Mouse (Mus musculus) fat pad, adult 2 months (tissue): ENCODE measurements at regions not wholly inside any gene's neighbourhood (a gene's known extent, or its start where the extent isn't known, plus 50 kb on each side); places are given as distances from the start of the nearest gene placed in this dataset.

Experiments used
- DNase-seq: peaks from one replicate; pipeline ENCODE4 v3.0.0-alpha.2; 2011; ENCODE audit warnings: low read depth, low spot score; ENCODE audit errors: extremely low read depth

DNA sequence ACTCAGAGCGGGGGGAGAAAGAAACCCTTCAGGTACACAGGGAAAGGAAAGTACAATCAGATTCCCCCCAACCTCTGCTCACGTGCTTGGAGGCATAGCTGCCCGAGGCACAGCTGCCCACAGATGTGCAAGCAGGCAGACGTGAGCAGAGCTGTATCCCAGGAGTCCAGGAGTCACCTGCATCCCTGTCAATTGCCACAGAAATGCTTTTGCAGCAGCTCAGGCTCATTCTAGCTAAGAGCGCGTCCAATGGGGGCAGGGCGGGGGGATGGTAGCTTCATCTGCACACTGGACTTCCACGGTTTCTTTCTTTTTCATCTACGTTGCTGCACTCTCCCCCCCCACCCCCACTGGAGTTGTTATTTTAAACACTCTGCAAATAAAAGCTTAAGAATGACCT lies 66.0 kb upstream of the Fat4 start:
- DNase-seq: no peak

DNA sequence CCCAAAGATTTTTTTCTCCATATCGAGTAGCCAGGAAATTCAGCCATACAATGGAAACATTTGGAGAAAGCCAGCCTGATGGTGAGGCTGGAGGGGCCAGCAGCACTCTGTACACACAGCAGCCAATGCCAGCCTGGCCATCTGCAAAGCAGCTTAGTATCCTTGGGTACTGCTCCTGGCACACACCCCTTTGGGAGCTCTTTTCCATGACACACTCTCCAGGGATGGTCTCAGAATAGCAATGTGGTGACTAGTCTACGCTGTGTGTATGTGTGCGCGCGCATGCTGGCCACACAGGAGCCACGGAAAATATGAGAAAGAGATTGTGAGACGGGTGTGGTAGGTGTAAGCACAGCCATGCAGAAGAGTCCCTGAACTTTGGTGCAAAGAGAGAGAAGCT lies 66.4 kb upstream of the Fat4 start:
- DNase-seq: no peak

DNA sequence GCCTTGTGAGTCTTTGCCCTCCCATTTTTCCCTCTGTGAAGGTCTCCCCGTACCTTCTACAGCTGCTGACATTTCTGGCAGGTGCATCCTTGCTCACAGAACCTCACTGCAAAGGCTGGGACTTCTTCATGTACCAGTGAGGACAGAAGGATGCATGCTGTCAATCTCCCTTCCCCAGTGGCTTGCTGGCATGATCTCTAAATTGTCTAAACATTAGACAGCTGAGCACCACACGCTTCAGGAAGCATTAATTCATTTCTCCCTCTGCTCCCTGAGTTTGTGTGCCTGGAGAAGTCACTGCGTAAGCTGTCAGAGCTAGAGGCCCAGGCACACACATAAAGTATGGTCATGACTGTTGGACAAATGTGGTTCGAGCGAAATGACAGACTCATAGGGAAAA lies 69.1 kb upstream of the Fat4 start:
- DNase-seq: no peak

DNA sequence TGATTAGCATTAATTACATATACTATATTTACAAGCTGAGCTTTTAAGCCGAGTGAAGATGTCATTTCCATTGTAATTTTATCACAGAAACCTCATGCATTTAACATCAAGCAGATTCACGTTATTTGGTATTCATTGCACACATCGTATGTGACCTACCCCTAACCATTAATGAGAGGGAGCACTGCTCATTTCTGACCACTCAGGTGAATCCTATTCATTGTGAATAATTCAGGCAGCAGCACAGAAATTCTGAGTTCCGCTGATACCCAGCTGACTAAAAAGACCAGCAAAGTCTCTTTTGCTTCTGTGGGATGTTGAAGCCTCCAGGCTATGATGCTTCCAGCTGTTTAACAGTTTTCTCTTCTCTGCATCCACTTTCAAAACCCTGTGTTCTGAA lies 74.3 kb upstream of the Fat4 start:
- DNase-seq: no peak

DNA sequence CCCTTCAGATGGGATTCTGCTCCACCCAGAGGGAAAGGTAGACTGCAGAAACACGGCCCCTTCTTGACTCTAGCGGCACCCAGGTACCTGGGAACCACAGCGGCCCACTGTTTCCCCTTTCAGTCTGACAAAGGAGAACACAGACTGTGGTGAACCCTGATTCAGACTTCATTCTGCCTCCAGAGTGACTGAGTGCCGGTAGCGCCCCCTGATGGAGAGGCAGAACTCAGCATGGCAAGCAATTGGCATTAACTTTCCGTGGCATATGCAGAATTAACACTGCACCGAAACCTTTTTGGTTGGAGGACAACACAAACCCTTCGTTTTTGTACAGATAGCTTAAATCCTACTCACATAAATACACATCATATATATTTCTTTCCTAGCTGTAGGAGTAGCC lies 75.1 kb upstream of the Fat4 start:
- DNase-seq: no peak

DNA sequence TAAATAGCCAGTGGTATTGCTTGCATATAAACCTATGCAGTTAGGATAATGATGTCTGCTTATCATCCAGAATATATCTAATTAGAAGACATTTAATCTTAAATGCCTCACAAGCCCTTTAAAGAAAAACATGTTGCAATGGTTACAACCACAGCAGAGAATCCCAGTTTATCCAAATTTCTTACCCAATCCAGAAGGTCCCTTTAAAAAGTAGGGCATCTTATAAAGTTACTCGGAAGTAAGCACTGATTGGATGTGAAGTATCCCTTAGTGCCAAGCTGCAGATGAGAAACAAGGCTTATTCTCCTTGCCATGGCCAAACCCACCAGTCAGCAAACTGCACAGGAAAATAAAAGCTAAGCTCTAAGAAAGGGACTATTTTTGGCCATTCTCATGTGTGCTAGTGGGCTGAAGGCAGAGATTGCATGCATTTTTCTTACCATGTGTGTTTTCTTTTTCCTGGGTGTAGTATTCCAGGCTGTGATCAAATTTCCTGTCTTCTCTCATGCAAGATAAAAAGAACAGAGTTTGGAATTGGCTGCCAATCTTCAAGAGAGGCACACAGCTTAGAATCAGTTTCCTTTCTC lies 80.2 kb upstream of the Fat4 start:
- no peak for DNase-seq

DNA sequence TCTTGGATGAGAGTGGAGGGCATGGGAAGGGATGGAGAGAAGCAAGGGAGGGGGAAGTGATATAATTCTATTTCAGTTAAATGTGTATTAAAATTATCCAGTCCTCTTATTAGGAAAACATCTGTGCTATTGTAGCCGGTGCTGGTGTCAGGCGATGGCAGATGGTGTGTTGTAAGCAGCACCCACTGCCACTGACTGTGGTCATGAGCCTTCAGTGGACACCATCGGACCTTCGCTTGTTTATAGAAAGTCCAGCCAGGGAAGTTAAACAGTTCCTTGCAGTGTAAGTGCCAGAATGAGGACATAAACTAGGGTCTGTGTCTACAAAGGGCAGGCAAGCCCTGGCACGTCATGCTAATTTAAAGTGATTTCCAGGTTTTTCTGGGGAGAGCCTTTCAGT lies 80.7 kb upstream of the Fat4 start:
- DNase-seq: no peak

DNA sequence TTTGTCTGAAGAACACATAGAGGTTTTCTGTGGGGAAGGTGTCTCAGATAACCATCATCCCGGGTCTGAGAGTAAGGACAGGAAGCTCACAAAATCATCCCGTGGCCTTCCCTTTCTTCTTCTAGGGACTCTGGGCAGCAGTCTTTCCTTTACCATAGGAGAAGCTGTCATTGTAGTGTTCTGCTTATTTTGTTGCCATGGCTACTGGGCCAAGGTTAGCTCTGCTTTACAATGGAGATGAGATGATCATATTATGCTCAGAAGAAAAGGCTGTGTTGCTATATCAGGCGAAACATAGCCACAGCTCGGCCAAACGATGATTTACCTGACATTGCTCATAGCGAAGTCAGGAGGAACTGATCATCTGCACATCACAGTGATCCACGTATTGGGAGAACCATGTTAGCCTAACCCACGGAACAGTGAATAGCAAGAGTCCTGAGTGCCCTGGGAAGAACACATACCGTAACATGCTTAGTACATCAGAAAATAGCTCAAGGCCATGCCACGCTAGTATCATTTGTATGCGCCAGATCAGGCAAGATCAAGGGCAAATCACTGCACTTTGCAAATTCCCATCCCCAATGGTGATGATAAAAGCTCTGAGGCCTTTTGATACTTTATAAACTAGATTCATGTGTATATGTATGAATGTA lies 91.0 kb upstream of the Fat4 start:
- no peak for DNase-seq

DNA sequence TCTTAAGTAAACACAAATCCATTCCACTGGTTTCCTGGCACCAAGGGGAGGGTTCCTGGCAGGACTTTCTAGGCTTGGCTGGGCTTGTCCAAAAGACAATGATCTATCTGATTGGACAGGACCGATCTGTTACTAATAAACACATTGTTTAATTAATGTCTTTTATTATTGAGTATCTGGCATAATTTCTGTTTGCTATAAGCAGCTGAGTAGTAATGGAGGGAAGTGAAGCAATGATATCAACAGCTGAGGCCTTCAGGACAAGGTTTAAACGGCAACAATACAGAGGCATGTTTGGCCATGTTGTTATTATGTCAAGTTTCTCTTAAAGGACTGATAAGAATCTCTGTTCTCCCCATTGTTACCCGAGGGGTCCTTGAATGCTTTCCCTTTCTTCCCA lies 93.5 kb upstream of the Fat4 start:
- peak; percentile 81 for DNase-seq

DNA sequence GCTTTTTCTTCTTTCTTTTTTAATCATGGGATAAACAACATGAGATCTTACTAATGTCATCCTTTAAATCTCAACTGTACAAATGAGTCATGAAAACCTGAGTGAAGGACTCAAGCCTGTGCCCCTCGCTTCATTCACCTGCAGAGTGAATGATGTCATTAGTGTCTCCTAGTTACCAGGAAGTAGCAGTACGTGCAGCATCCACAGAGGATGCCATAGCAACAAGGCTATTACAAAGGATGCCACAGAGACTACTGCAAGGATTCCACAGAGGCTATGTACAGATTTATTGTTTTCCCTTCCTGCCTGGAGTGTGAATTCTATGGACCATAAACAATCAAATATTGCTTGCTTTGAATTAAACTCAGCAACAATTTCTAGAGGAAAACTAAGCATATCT lies 98.0 kb upstream of the Fat4 start:
- no peak for DNase-seq

DNA sequence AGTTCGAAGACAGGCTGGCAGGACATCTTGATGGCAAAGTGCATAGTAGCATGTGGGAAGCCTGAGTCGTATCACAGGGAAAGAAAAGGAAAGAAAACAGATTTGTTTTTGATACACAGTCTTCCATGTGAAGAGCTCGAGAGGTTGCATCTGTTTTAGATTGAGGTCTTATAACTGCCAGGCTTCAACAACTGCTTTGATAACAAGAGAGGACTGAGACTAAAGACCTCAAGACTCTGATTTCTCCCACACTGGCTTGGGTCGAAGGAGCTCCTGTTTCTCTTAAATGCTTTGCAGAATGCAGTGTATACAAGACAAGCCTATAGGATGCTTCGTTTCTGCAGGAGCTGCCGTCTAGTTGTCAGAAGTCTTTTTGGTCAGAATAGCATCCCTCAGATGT lies 103.0 kb upstream of the Fat4 start:
- DNase-seq: no peak

DNA sequence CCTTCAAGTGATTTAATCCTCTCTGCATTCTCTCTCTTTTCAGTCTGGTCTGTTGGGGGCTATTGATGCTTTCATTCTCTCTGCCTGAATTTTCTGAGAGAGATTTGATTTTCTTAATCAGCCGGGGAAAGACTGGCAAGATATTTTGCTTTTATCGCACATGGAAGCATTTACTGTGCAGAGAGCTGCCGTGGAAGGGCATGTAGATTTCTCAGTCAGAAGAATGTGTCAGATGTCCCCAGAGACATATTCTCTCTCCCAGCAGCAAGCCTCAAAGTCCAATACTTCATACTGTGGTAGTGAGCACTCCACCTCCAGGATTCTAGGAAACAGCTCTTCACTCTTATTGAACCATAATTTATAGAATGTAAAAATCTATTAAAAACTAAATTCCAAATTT lies 103.7 kb upstream of the Fat4 start:
- DNase-seq: no peak

DNA sequence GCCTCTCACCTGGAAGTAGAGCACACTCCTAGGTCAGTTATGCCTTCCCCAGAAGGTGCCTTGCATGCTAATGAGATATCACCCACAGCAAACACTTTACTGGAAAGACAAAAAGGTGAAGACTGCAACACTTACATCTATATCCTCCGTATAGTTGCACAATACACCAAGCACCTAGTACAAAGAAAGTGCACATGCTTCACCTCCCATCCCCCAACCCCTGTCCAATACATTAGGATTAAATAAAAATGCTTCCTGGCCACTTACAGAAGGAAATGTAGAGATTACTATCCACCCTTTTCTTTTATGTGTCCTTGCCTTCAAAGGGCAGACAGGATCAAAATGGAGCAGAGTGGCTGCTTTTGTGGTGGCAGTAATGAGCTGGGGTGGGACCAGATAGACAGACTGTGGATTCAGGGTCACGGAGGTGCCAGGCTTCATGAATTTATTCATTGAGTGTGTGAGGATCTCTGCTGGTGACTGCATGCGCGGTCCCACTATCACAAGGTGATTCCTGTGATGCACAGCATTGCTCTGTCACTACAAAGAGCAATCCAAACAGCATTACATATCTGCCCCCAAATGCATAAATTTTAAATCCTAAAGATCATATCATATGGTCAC lies 109.9 kb upstream of the Fat4 start:
- DNase-seq: no peak

DNA sequence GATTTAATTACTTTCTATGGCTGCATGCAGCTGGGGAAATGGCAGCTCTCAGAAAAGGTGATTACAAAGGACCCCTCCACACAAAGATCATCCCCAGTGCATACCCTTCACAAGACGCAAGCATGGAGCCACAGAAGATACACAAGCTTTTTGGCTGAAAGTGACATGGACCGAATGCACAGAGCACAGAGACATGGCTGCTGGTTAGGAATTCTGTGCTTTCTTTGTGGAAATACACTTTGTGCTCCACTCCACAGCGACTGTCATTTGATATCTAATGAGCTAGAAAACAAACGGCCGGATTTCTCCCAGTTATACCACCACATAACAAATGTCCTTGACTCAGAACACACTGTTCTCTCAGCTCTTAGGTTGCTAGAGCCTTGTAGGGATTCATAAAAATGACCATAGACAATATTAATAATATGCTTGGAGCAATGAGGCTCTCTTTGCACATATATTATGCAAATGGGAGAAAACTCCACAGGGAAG lies 132.1 kb upstream of the Fat4 start:
- DNase-seq: no peak

DNA sequence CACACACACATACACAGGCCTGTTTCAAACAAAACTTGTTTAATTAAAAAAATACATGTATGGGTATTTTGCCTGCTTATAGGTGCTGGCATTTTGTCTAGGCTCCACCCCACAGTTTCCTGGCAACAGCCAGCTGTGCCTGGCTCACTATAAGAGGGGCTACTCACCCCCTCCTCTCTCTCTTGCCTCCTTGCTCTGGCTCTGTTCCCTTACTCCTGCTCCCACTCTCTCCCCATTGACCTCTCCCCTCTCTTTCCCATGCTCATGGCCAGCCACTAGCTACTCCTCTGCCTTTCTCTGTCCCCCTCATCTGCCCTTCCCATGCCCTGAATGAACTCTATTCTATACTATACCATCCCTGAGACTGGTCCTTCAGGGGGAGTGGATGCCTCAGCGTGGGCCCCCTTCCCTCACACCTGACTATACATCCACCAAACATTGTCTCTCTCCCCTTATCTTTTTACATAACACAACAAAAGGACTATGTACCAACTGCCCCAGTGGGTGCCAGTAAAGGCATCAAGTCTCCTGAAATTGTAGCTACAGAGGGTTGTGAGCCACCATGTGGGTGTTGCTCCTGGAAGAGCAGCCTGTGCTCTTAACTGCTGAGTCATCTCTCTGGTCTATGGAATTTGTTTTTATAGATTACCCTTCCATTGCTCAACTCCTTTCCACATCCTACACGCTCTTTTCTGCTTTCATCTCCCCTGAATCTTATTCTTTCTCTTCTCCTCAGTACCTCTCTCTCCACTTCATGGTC lies 133.1 kb upstream of the Fat4 start:
- DNase-seq: peak; percentile 33

DNA sequence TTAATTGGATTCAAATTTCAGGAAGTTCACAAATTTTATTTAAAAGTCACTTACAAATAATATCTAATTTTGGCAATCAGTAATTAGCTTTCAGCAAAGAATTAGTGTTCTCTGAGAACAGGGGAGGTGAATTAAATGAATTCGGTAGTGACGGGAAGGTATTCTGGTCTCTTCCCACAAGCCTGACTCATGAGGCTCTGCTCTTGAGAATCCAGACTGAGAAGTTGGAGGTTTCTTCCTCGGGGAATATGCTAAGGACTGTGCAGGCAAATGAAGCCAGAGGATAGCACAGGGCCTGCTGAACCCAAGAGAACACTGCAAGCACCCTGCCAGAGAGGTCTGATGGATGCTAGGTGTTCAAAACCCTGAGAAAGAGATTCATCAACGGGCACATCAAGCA lies 144.6 kb upstream of the Fat4 start:
- no peak for DNase-seq

DNA sequence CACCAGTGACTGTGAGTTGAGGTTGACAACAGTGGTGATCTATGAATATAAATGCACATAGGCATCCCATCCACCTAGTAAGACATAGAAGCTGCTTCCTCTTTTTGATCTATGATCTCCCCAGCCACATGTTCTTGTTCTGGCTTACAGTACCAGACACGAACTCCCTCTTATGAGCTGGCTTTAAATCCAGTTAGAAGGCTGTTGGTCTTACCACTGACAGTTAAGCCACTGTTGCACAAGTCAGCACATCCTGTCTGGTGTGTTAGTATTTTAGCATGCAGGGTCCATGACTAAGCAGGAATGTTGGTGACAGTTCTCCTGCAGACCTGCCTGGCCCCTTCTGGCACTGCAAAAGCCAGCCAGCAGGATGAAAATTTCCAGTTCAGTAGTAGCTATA lies 164.1 kb upstream of the Fat4 start:
- no peak for DNase-seq

DNA sequence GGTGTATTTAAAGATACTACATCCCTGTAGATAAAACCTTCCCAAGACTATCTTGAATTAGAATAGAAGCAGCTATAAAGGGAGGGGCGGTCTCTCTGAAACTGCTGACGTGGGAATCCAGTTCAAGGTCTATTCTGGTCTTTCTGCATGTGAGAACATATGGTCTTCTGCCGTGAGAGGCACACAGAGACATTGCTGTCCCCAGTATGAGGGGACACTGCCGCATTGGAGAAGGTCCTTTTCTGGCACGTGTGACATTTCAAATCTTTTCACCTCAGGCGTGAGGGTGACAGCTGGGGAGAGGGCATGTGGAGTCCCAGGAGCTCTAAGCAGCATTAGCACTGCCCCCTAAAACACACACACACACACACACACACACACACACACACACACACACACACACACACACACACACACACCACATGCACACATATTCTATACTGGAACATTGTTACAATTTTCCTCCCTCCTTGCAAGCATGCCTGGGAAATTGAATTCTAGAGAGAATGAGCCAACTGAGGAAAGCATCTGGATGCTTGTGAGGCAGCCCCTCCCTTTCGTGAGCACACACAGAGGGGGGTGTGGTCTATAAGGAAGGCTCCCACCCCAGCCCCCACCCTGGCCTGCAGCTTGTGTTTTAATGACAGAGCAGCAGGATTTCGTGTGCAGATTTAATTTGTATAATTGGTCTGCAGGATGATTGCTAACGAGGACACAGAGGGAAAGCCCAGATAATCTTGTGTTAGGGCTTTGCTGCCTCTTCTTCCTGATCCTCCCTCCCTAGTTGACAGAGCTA lies 174.5 kb upstream of the Fat4 start:
- DNase-seq: no peak

DNA sequence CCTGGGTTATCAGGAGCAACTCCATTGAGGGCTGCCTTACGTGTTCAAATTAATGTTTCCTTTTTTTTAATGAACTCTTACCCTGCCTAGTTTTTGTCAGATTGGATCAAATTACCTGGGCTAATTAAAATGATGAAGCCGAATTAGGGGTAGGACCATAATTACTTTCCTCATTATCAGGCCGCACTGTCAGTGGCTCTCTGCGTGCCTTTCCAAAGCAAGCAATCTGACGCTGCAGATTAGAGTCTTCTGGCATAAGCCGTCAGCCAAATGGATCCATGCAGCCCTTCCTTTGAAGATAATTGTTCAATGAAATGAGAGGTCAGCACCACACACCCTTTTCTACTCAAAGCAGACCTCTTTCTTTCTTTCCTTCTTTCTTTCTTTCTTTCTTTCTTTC lies 175.5 kb upstream of the Fat4 start:
- DNase-seq: no peak

DNA sequence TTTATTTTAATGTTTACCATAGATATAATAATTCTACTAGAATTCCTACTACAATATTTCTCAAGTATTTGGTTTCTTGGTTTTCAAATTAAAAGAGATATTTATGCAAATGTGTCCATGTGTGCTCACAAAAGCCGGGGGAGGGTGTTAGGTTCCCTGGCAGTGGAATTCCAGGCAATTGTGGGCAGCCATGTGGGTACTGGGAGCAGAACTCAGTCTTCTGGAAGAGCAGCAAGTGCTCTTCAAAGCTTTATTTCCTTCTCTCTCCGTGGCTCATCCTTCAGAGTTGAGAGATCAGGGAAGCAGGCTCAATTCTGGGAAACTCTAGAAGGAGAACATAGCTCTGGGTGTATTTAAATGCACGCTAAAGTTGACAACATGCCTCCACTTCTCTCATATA lies 178.8 kb upstream of the Fat4 start:
- no peak for DNase-seq

DNA sequence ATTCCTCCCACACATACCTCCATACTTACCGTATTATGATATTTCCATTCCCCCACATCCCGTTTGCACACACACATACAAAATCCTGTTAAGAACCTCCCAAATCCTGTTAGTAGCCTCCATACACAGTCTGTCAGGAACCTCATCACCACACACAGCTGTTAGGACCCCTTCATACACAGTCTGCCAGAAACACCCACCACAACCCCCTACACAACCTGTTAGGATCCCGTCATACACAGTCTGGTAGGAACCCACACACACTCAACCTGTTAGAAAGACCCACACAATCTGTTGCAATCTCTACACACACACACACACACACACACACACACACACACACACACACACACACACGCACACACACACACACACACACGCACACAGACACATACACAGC lies 187.5 kb upstream of the Fat4 start:
- no peak for DNase-seq
